ENCODE assay signal across 1 mouse cellular context in the genomic region with DNA sequence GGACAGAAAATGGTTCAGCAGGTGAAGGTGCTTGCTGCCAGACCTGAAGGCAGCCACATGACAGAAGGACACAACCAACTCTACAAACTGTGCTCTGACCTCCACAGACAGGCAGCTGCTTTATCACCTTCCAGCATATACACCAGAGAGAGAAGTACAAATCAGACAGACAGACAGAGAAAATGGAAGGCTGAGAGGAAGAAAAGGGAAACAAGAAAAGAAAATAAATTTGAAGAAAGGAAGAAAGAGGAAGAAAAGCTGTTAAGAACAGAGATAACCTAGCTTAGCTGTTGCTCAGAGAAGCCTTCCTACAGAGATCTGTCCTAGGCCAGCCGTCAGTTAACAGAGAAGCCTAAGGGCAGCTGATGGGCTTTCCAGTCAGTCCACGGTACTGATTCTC.
TF ChIP-seq lines count a peak whose summit lies in the region.

No protein-coding gene starts in this region.

TF ChIP-seq in MEL, 35 proteins besides CTCF, POLR2A, EP300 and RAD21:
- TF ChIP-seq MAFK (IDR thresholded peaks at IDR 0.05; ENCODE audit: borderline replicate concordance, low read depth, low read length) = no peak
- 0 out of 2 replicates have a peak, but pooled peaks have one; percentile 15 for TF ChIP-seq ETS1 (IDR thresholded peaks at IDR 0.05; ENCODE audit: low read depth, low read length)
- TF ChIP-seq ELF1 (IDR thresholded peaks at IDR 0.05; ENCODE audit: low read depth, low read length) = no peak
- TF ChIP-seq GABPA (IDR thresholded peaks at IDR 0.05; ENCODE audit: low read depth, low read length) = no peak
- TF ChIP-seq SIN3A (IDR thresholded peaks at IDR 0.05; ENCODE audit: low read length) = no peak
- no peak for TF ChIP-seq UBTF (IDR thresholded peaks at IDR 0.05; ENCODE audit: borderline replicate concordance, insufficient read depth, low read depth, low read length)
- TF ChIP-seq ZMIZ1 (IDR thresholded peaks at IDR 0.05; ENCODE audit: low read depth, low read length) = no peak
- no peak for TF ChIP-seq NELFE (IDR thresholded peaks at IDR 0.05; ENCODE audit: low read depth, low read length)
- no peak for TF ChIP-seq CHD1 (IDR thresholded peaks at IDR 0.05; ENCODE audit: low read depth, low read length)
- no peak for TF ChIP-seq E2F4 (IDR thresholded peaks at IDR 0.05; ENCODE audit: borderline replicate concordance, low read depth, low read length)
- TF ChIP-seq ZC3H11A (IDR thresholded peaks at IDR 0.05; ENCODE audit: low read depth, low read length) = no peak
- no peak for TF ChIP-seq POLR2AphosphoS5 (IDR thresholded peaks at IDR 0.05; ENCODE audit: borderline replicate concordance, low read depth, low read length)
- no peak for TF ChIP-seq CHD2 (IDR thresholded peaks at IDR 0.05; ENCODE audit: low read length)
- TF ChIP-seq HCFC1 (IDR thresholded peaks at IDR 0.05; ENCODE audit: low read depth, low read length) = no peak
- no peak for TF ChIP-seq MAX (IDR thresholded peaks at IDR 0.05; ENCODE audit: low read length)
- TF ChIP-seq USF1 (IDR thresholded peaks at IDR 0.05; ENCODE audit: low read depth, low read length) = peak; percentile 28; the same call in 1 of the 2 replicates
- no peak for TF ChIP-seq MYB (IDR thresholded peaks at IDR 0.05; ENCODE audit: low read depth, low read length)
- TF ChIP-seq SMC3 (IDR thresholded peaks at IDR 0.05; ENCODE audit: low read depth, low read length) = no peak
- 0 out of 2 replicates have a peak, but pooled peaks have one; percentile 45 for TF ChIP-seq RCOR1 (IDR thresholded peaks at IDR 0.05; ENCODE audit: low read depth, low read length)
- 0 out of 2 replicates have a peak, but pooled peaks have one; percentile 43 for TF ChIP-seq MXI1 (IDR thresholded peaks at IDR 0.05; ENCODE audit: low read depth, low read length)
- TF ChIP-seq GATA1 (IDR thresholded peaks at IDR 0.05; ENCODE audit: low read depth, low read length) = peak; percentile 68
- TF ChIP-seq MYC (IDR thresholded peaks at IDR 0.05; ENCODE audit: low read depth, low read length) = no peak
- TF ChIP-seq TCF12 (IDR thresholded peaks at IDR 0.05; ENCODE audit: low read depth, low read length) = peak; percentile 32; the same call in 1 of the 2 replicates
- TF ChIP-seq MEF2A (IDR thresholded peaks at IDR 0.05; ENCODE audit: extremely low read depth, insufficient replicate concordance, low read depth, low read length, poor library complexity, severe bottlenecking) = no peak
- TF ChIP-seq ZNF384 (IDR thresholded peaks at IDR 0.05; ENCODE audit: low read depth, low read length) = 0 out of 2 replicates have a peak, but pooled peaks have one; percentile 13
- TF ChIP-seq NRF1 (IDR thresholded peaks at IDR 0.05; ENCODE audit: insufficient read depth, low read depth, low read length, poor library complexity, severe bottlenecking) = no peak
- TF ChIP-seq TAL1 (IDR thresholded peaks at IDR 0.05; ENCODE audit: low read length) = 0 out of 2 replicates have a peak, but pooled peaks have one; percentile 28
- peak; percentile 26; the same call in 1 of the 2 replicates for TF ChIP-seq TBP (IDR thresholded peaks at IDR 0.05; ENCODE audit: low read depth, low read length)
- TF ChIP-seq BHLHE40 (IDR thresholded peaks at IDR 0.05; ENCODE audit: borderline replicate concordance, low read depth, low read length) = no peak
- no peak for TF ChIP-seq JUND (IDR thresholded peaks at IDR 0.05; ENCODE audit: low read depth, low read length)
- TF ChIP-seq ZKSCAN1 (IDR thresholded peaks at IDR 0.05; ENCODE audit: low read depth, low read length) = no peak
- no peak for TF ChIP-seq USF2 (IDR thresholded peaks at IDR 0.05; ENCODE audit: borderline replicate concordance in 1 of 2, insufficient read depth in 1 of 2, low read depth in 1 of 2, low read length in 2 of 2)
- TF ChIP-seq MAZ (IDR thresholded peaks at IDR 0.05; ENCODE audit: low read depth, low read length) = no peak
- no peak for TF ChIP-seq KAT2A (conservative IDR thresholded peaks at IDR 0.05; ENCODE audit: low read depth, low read length)
- no peak for TF ChIP-seq POLR2AphosphoS2 (IDR thresholded peaks at IDR 0.05; ENCODE audit: low read length)
TF ChIP-seq in MEL: peak in this region for 9.
